Mouse (Mus musculus) spleen, adult 12 weeks (tissue): ENCODE measurements around the gene Mtmr10.

ENCODE experiments used
- DNase-seq: peaks from one replicate; pipeline ENCODE4 v3.0.0; 2022; ENCODE audit warnings: low spot score

Gene Mtmr10

GRCm38 (mm10) chr7:64287414-64288091 is at the start of gene Mtmr10:
Mtmr10 (plus strand) TSS chr7:64287653.
- peak; percentile 86 for DNase-seq

GRCm38 (mm10) chr7:64237747-64238146 is 49.7 kb upstream of the Mtmr10 start:
- DNase-seq = no peak

GRCm38 (mm10) chr7:64238410-64239086 is 48.9 kb upstream of the Mtmr10 start:
- DNase-seq = no peak

GRCm38 (mm10) chr7:64239138-64239805 is 48.2 kb upstream of the Mtmr10 start:
- no peak for DNase-seq

- DNase-seq = no peak
These were observed 47.6 kb upstream of the Mtmr10 start for GRCm38 (mm10) chr7:64239806-64240315.

GRCm38 (mm10) chr7:64242424-64242823 is 45.0 kb upstream of the Mtmr10 start:
- DNase-seq = no peak

GRCm38 (mm10) chr7:64244371-64244770 is 43.1 kb upstream of the Mtmr10 start:
- DNase-seq = no peak

GRCm38 (mm10) chr7:64246713-64247112 is 40.7 kb upstream of the Mtmr10 start:
- no peak for DNase-seq

GRCm38 (mm10) chr7:64248352-64248751 is 39.1 kb upstream of the Mtmr10 start:
- no peak for DNase-seq

GRCm38 (mm10) chr7:64249715-64250114 is 37.7 kb upstream of the Mtmr10 start:
- no peak for DNase-seq

- no peak for DNase-seq
These were observed 37.0 kb upstream of the Mtmr10 start for GRCm38 (mm10) chr7:64250417-64250816.

- DNase-seq = no peak
These were observed 33.7 kb upstream of the Mtmr10 start for GRCm38 (mm10) chr7:64253736-64254135.

- DNase-seq = no peak
These were observed 21.8 kb upstream of the Mtmr10 start for GRCm38 (mm10) chr7:64265502-64266279.

GRCm38 (mm10) chr7:64266587-64266986 is 20.9 kb upstream of the Mtmr10 start:
- DNase-seq = no peak

- DNase-seq = no peak
These were observed 15.5 kb upstream of the Mtmr10 start for GRCm38 (mm10) chr7:64271926-64272325.

- no peak for DNase-seq
These were observed 11.9 kb upstream of the Mtmr10 start for GRCm38 (mm10) chr7:64275518-64275917.

GRCm38 (mm10) chr7:64276921-64277320 is 10.5 kb upstream of the Mtmr10 start:
- DNase-seq = no peak

GRCm38 (mm10) chr7:64278526-64278925 is 8.9 kb upstream of the Mtmr10 start:
- DNase-seq = no peak

- DNase-seq = no peak
These were observed 7.9 kb upstream of the Mtmr10 start for GRCm38 (mm10) chr7:64279548-64279947.

- DNase-seq = no peak
These were observed 887 bp upstream of the Mtmr10 start for GRCm38 (mm10) chr7:64286566-64286965.

- no peak for DNase-seq
These were observed 2.0 kb downstream of the Mtmr10 start for GRCm38 (mm10) chr7:64289416-64289815.

GRCm38 (mm10) chr7:64290431-64290830 is 3.0 kb downstream of the Mtmr10 start:
- no peak for DNase-seq
